21 mouse cellular contexts compared by ENCODE assay signal in the genomic region with DNA sequence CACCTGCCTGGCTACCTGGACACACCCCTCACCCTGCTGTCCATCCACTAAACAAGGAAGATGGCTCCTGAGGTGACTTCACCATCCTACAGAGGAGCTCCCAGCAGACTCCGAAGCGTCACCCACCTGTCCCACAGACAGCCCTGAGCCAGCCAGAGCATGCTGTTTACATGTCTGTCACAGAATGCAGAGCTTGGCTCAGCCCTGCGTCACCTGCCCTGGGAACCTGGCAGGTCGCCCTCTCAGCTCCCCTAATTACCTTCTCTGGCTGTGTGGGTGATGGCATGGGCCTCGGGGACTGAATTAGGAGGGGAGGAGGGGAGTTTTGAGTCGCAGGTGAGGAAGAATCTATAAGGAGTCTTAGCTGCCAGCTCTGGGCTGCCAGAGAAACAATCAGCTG. TPM values are rescaled to one million over a fixed set of nuclear protein-coding genes. Genes with fewer than 3 reads are reported as not detected.
DNase-seq lines count a peak whose midpoint lies in the region; ATAC-seq lines count a peak whose summit lies in the region.
"Had no signal": no experiment of that assay in that cellular context is flagged by ENCODE, and none has a peak within 500 bp of the region (broad histone marks: within the 10 kb centered on the region; RNA-seq: fewer than 3 reads in every experiment).

No protein-coding gene starts in this region.

- peaks cover 14% of the 10 kb centered on the region for H3K36me3 ChIP-seq in forebrain, embryonic 13.5 days (ENCODE audit: poor library complexity, severe bottlenecking)
- no peaks in the 10 kb centered on the region for H3K36me3 ChIP-seq in forebrain, embryonic 15.5 days
- H3K36me3 ChIP-seq: heart, embryonic 12.5 days; hindbrain, embryonic 12.5 days had no signal

- H3K9me3 ChIP-seq in forebrain, embryonic 13.5 days (replicated peaks) = no peaks in the 10 kb centered on the region
- H3K9me3 ChIP-seq in forebrain, embryonic 15.5 days = no peaks in the 10 kb centered on the region
- H3K9me3 ChIP-seq: heart, embryonic 12.5 days; hindbrain, embryonic 12.5 days had no signal

- H3K4me1 ChIP-seq in forebrain, embryonic 13.5 days = peaks cover 27% of the 10 kb centered on the region
- H3K4me1 ChIP-seq in forebrain, embryonic 15.5 days = peaks cover 18% of the 10 kb centered on the region
- H3K4me1 ChIP-seq: heart, embryonic 12.5 days; hindbrain, embryonic 12.5 days; megakaryocyte, embryonic 14.5 days had no signal

- H3K4me3 ChIP-seq in forebrain, embryonic 13.5 days = no peak overlapping the region
- no peak overlapping the region for H3K4me3 ChIP-seq in forebrain, embryonic 15.5 days
- H3K4me3 ChIP-seq: heart, embryonic 12.5 days; hindbrain, embryonic 12.5 days; megakaryocyte, embryonic 14.5 days had no signal

- no peak overlapping the region for H3K27ac ChIP-seq in forebrain, embryonic 13.5 days
- H3K27ac ChIP-seq in forebrain, embryonic 15.5 days (replicated peaks) = no peak overlapping the region
- H3K27ac ChIP-seq: hindbrain, embryonic 12.5 days had no signal

- H3K9ac ChIP-seq in forebrain, embryonic 13.5 days = no peak overlapping the region
- no peak overlapping the region for H3K9ac ChIP-seq in forebrain, embryonic 15.5 days (replicated peaks)
- H3K9ac ChIP-seq: heart, embryonic 12.5 days; hindbrain, embryonic 12.5 days; liver, postnatal 0 days had no signal

- ATAC-seq in forebrain, embryonic 13.5 days = peak; percentile 17; the same call in 1 of the 2 replicates
- no peak; the same call in 1 of the 2 replicates for ATAC-seq in forebrain, embryonic 15.5 days (replicated peaks)
- ATAC-seq: liver, postnatal 0 days had no signal

- no peak overlapping the region for H3K4me2 ChIP-seq in forebrain, embryonic 13.5 days
- no peak overlapping the region for H3K4me2 ChIP-seq in forebrain, embryonic 15.5 days (replicated peaks)
- H3K4me2 ChIP-seq: heart, embryonic 12.5 days; hindbrain, embryonic 12.5 days had no signal

- DNase-seq in brain, adult 2 months (ENCODE audit: low read depth, low spot score) = peak; percentile 22
- peak; percentile 23 to 31 for DNase-seq in cerebellum, adult 18-20 months
- DNase-seq in cerebellum, postnatal 36 days = peak; percentile 46 to 59
- no peak for DNase-seq in gastrocnemius, postnatal 25 days
- DNase-seq in retina, embryonic 14.5 days (ENCODE audit: low spot score) = no peak
- DNase-seq: embryo, embryonic 11 days; heart, adult 11 months; heart, postnatal 14 days; kidney, adult 8-10 months; kidney, postnatal 14 days; liver, postnatal 0 days; lung, postnatal 14 days; right cerebral cortex, adult 18-20 months; thymus, postnatal 36 days had no signal

- no peaks in the 10 kb centered on the region for H3K27me3 ChIP-seq in forebrain, embryonic 13.5 days
- no peaks in the 10 kb centered on the region for H3K27me3 ChIP-seq in forebrain, embryonic 15.5 days
- H3K27me3 ChIP-seq: CH12.LX; heart, embryonic 12.5 days; hindbrain, embryonic 12.5 days; megakaryocyte, embryonic 14.5 days had no signal

- 68% methylated on average over 6 of the region's 6 CpGs for WGBS in forebrain, embryonic 13.5 days
- WGBS in forebrain, embryonic 15.5 days = 48% methylated on average over 6 of the region's 6 CpGs

RNA-seq across cellular contexts. Expression of gene Gli2, which starts 38.3 kb away (rescaled TPM):
- polyA plus RNA-seq in forebrain, embryonic 13.5 days (2015; fragmentation: Nextera tagmentation; extraction: Ambion mirVana) = 5.6 and 6.5 TPM in 2 replicates
- polyA plus RNA-seq in forebrain, embryonic 15.5 days (2015; fragmentation: Nextera tagmentation; extraction: Ambion mirVana) = 4.0 and 5.4 TPM in 2 replicates
- total RNA-seq in gastrocnemius, postnatal 25 days (2021) = 1 to 10 TPM; 1.4 to 1.5 TPM
- total RNA-seq: CH12.LX; liver, adult 2 months had no signal

Comparison
In these comparisons a context has a peak if more than half of its experiments do, and no peak if none do; other contexts are left out.
1. DNase-seq: peak in brain, adult 2 months (single experiment), cerebellum, adult 18-20 months (2 of 2) and cerebellum, postnatal 36 days (2 of 2); none in gastrocnemius, postnatal 25 days (single experiment) and retina, embryonic 14.5 days (single experiment).